Mouse (Mus musculus): ENCODE results near the gene Plcd1.

DNA sequence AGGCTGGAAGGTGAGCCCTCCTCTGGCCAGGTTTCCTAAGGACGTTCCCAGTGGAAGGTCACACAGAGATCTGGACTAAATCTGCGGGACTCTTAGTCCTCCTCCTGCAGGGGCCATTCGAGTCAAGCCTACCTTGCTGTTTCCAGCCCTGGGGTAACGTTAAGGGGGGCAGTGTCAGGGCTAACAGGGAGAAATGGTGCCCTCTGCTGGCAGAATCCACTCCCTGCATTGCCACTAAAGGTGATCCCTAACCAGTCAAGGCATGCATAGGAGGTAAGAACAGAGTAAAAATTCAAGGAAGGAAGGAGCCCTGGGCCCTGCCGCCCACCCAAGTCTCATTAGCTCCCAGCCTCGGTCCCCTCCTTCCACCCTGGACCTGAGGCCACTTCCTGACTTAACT, 25.7 kb downstream of the Plcd1 start:
- TF ChIP-seq CTCF (IDR thresholded peaks at IDR 0.05; ENCODE audit: low read depth) (peak; percentile 89), EP300 (IDR thresholded peaks at IDR 0.05; ENCODE audit: low read depth) (no peak)

Data from liver, postnatal 0 days (tissue).